Mouse (Mus musculus) retina, embryonic 14.5 days (tissue): ENCODE results near the gene Ocrl.
A peak's percentile ranks its signal among the peaks of the same experiment; 100 is the strongest.

Experiments
- DNase-seq: peaks from one replicate; pipeline ENCODE4 v3.0.0-alpha.2; 2015; ENCODE audit warnings: low spot score

Ocrl gene

DNA sequence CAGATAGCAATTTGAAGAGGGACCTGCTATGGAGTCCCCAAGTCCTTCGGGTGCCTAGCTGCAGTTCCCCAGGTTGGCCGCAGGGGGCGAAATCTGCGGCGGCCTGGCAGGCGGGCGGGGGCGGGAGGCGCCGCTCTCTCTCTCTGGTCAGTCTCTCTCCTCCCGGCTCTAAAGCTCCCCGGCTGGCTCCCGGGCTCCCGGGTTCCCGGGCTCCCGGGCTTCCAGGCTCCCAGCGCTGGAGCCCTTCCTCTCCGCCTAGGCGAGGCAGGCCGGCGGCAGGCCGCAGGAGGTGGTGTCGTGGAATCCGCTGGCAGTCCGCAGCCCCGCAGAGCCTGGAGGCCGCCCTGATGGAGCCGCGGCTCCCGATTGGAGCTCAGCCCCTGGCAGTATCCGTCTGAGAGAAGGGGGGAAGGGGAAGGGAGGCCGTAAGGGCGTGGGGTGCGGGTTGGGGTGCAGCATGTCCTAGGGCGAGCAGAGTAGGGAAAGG is at the start of gene Ocrl:
Ocrl (plus strand) TSS at position 82 of the 487 bp plus-strand sequence.
- DNase-seq = peak; percentile 78

- no peak for DNase-seq
Measured at GRCm38 (mm10) chrX:47880052-47880451, 32.1 kb upstream of the Ocrl start.

GRCm38 (mm10) chrX:47882813-47883212 is 29.4 kb upstream of the Ocrl start:
- DNase-seq = no peak

- no peak for DNase-seq
Measured at GRCm38 (mm10) chrX:47887401-47887800, 24.8 kb upstream of the Ocrl start.

GRCm38 (mm10) chrX:47891243-47891906 is 20.8 kb upstream of the Ocrl start:
- no peak for DNase-seq

GRCm38 (mm10) chrX:47891907-47892430 is 20.2 kb upstream of the Ocrl start:
- peak; percentile 32 for DNase-seq

DNA sequence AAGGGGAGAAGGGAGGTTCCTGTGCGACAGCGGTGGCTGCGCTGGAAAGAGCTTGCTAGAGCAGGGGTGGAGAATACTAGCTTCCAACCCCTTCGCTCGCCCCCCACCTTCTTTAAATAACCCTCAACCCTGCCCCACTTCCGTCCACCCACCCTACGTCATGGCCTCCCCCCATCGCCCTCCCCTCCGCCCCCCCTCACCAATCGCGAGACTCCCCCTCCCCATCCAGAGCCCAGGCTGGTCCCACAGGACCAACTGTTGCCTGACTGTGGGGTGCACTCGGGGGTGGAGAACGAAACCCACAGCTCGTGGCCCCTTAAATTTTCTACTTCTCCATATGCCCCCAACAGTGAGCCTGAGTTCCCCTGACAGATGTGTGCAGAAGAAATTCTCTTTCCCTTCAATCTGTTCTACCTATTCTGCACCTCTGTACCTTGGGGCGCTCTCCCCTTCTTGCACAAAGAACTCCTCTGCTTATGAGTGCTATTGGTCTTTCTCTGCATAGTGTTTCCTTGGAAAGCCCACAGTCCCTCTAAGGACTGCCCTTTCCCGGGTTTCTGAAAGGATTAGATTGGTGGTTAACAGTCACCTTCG is 19.7 kb upstream of the Ocrl start, which contains the start of gene Smarca1:
Smarca1 (minus strand) TSS at position 544 of the 594 bp plus-strand sequence.
- peak; percentile 10 for DNase-seq

DNA sequence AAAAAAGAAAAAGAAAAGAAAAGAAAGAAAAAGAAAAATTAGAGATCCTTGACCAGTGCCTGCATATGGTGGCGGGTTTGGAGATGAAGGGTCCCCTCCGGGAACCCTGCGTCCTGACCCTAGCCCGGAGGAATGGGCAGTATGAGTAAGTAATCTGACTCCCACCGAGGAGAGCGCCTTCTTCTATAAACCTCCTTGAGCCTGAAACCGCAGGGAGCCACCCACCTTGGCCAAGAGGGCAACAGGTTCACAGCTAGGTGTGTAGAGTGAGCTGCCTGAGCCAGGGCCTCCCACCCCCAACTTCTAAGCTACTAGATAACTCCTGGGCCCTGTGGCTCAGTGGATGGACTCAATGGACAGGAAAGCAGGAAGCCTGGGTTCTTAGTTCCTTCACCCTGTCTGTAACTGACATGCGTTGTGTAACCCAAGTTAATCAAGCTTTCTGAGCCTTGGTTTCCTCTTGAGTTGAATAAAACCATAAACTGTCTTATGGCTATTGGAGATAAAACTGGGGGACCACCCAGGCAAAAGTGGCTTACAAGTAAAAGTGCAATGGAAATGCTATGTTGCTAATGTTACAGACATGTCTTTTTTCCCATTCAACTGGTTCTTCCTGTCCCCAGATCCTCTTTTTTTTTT is 836 bp downstream of the Ocrl start:
- DNase-seq = no peak

GRCm38 (mm10) chrX:47913543-47913938 is 1.4 kb downstream of the Ocrl start:
- DNase-seq = no peak

- DNase-seq = no peak
Measured at GRCm38 (mm10) chrX:47916831-47917230, 4.6 kb downstream of the Ocrl start.

DNA sequence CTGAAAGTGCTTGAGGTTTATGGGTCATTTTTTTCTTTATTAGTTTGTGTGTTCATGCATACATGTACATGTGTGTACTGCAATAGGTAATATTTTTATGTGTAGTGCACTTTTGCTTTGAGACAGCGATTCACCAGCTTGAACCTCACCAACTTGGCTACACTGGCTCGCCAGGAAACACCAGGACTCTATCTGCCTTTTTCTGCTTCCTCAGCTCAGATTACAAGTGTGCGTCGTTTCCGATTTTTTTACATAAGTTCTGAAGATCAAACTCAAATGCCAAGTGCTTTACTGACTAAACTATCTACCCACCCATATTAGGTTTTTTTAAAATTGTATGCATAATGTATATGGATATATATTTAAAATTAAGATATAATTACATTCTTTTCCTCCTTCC is 8.4 kb downstream of the Ocrl start:
- DNase-seq = no peak

DNA sequence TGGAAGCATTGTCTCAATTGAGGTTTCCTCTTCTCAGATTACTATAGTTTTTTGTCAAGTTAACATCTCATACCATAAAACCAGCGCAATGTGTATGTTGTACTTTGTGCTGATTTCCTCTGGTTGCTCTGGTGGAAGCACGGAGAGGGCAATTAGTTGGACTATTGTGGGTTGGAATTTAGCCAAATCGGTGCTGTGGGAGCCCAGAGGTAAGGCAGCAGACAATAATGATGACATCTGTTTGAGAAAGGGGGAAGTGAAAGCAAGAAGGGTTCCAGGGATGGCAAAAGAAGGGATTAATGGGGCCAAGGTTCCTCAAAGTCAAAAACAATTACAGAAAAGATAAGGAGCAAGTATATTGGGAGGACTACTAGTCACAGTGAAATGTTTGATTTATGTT is 15.8 kb downstream of the Ocrl start:
- DNase-seq = no peak

- no peak for DNase-seq
Measured at GRCm38 (mm10) chrX:47930449-47930848, 18.3 kb downstream of the Ocrl start.

- no peak for DNase-seq
Measured at GRCm38 (mm10) chrX:47934352-47934751, 22.2 kb downstream of the Ocrl start.

GRCm38 (mm10) chrX:47936885-47937284 is 24.7 kb downstream of the Ocrl start:
- no peak for DNase-seq

DNA sequence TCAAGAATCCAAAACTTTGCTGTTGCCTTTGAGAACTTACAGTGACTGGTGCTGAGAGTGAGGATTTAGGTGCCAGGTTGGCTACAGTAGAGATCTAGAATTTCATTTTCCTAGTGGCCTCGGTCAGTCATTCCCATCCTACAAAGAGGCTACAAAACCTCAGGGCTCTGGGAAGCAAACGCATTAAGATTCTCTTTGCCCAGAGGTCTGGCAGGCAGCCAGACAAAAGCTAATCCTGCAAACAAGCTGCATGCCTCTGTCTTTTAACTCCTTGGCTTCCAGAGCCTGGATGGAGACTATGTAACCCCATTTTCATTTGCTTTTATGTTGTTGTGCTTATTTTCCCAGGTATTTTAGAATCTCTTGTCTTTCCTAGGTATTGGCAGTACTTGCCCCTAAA is 25.6 kb downstream of the Ocrl start:
- DNase-seq = peak; percentile 22

DNA sequence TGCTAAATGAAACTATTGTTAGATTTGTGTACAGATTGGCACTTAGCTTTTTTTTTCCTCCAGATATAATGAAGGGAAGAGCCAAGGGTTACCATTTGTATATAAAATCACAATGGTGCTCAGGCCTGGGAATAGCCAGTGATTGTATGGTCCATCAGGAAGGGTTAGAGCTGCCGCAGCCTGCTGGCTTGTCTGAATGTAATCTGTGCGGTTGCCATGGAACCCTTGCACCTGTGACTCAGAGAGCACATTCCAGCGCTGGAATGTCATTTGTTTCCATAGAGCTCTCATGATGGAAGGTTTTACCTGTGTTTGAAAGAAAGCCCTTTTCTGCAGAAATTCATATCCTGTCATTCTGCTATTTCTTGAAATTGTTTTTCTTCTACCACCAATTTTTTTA is 37.5 kb downstream of the Ocrl start:
- DNase-seq = peak; percentile 2

DNA sequence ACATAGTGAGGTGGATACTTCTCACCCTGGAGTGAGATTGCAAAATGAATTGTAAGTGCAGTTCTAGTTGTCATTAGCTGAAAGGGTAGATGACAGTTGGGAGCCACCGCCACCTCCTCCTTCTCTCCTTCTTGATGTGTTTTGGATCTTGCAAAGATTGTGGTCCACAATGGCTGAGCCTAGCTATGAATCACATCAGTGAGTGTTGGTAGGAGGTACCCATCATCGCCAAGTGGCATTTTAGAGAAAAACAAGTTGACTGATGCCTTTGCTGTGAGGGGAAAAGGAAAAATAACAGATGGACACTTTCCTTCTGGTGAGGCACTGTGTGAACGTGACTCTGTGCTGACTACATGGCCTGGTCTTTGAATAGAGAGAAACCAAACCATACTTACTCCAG is 50.4 kb downstream of the Ocrl start:
- no peak for DNase-seq

- no peak for DNase-seq
Measured at GRCm38 (mm10) chrX:47970371-47970770, 58.2 kb downstream of the Ocrl start.

GRCm38 (mm10) chrX:47970864-47971263 is 58.7 kb downstream of the Ocrl start:
- no peak for DNase-seq

DNA sequence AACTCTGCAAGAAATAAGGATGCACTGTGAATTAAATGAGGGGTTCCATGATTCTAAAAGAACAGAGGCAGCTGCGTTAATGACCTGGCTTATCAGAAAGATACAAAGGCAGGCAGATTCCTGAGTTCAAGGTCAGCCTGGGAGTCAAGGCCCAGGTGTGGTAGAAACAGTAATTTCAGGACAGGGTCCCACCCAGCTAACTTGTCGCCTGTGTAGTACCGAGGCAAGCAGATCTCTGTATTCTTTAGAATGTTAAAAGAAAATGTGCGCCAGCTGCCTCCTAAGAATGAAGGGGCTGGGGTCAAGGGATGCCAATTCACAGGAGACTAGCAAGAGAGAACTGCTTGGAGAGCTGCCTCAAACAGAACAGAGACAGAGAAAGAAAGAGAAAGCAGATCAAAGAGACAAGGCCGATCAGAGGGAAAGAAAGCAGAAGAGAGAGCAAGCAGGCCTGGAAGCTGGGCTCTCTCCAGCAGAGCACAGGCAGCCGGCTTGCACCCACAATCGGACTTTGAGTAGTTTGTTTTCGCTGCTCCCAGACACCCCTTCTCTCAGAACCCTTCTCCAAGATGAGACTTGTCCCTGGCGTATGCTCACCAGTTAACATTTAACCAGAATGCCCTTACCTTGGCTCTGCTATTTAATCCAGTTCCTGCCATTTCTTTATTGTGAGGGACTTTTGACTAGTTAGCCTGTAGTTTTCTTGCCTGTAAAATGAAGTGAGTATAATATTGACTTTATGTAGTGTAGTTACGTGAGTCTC is 59.4 kb downstream of the Ocrl start:
- DNase-seq = no peak

DNA sequence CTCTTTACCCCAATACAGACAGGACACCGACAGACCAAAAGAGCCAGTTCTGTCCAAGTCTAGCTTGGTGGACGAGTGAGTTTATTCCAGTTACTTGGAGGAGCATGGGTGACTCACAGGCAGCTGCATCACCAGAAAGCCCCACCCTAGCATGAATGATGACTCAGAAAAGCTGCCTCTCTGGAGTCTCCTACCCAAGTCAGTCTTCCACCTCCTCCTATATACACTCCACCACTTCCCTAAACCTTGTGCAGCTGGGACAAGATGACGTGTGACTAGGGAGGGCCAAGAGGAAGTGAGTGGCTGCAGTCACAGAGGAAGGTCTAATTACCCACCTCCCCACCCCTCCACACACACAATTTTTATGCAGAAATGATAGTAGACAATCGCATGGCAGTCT is 64.4 kb downstream of the Ocrl start:
- no peak for DNase-seq
